Mouse (Mus musculus) ES-Bruce4 (cell line): ENCODE results near the gene Tedc1. TPM values are rescaled to one million over a fixed set of nuclear protein-coding genes. Genes with fewer than 3 reads are reported as not detected.

Experiments
- H3K27ac ChIP-seq: 2 replicates; pipeline ENCODE4 v1.5.1; 2012; ENCODE audit warnings: low read length, inconsistent platforms; ENCODE audit not compliant: insufficient read depth
- H3K27me3 ChIP-seq: 2 replicates; pipeline ENCODE4 v1.6.1; 2012; ENCODE audit warnings: mild to moderate bottlenecking, low read length, inconsistent platforms; ENCODE audit not compliant: control insufficient read depth, poor library complexity, insufficient read depth, severe bottlenecking
- H3K36me3 ChIP-seq: 2 replicates; pipeline ENCODE4 v1.6.1; 2012; ENCODE audit warnings: inconsistent platforms, mild to moderate bottlenecking, low read length, moderate library complexity; ENCODE audit not compliant: control insufficient read depth, poor library complexity, insufficient read depth, severe bottlenecking
- H3K4me1 ChIP-seq: one replicate; pipeline ENCODE4 v1.8.1; 2011; ENCODE audit warnings: low read length; ENCODE audit not compliant: control insufficient read depth, insufficient read depth
- H3K4me3 ChIP-seq: 2 replicates; pipeline ENCODE4 v1.5.1; 2011; ENCODE audit warnings: low read depth, mild to moderate bottlenecking, low read length
- H3K9ac ChIP-seq: 2 replicates; pipeline ENCODE4 v1.6.1; 2012; ENCODE audit warnings: low read depth, mild to moderate bottlenecking, inconsistent platforms; ENCODE audit not compliant: poor library complexity, severe bottlenecking
- H3K9me3 ChIP-seq: replicated peaks from 2 replicates; pipeline ENCODE4 v1.6.1; 2012; ENCODE audit warnings: mild to moderate bottlenecking, low read length, inconsistent platforms; ENCODE audit not compliant: control insufficient read depth, poor library complexity, insufficient read depth, severe bottlenecking
- CTCF ChIP-seq: IDR thresholded peaks from one replicate; pipeline ENCODE4 v1.8.1; 2011; ENCODE audit warnings: low read depth, low read length
- EP300 ChIP-seq: IDR thresholded peaks from 2 replicates; pipeline ENCODE4 v1.6.1; 2011; ENCODE audit warnings: low read depth, low read length; ENCODE audit not compliant: insufficient read depth
- POLR2A ChIP-seq: IDR thresholded peaks from one replicate; pipeline ENCODE4 v1.8.1; 2011; ENCODE audit warnings: low read length; ENCODE audit not compliant: insufficient read depth
- polyA plus RNA-seq: library from polyadenylated mRNA; stranded (reverse); fragments of >200 nt; gene quantifications from 2 replicates; pipeline ENCODE4 v1.2.4, GENCODE M21; 2011; ENCODE audit warnings: low read depth; ENCODE audit not compliant: missing spikeins, insufficient read depth, insufficient read length

Gene Tedc1
- polyA plus RNA-seq, 1 experiment: 24.5 TPM

GRCm38 (mm10) chr12:113146112-113147057 is 9.8 kb upstream of the Tedc1 start, which contains the start of gene Crip1:
Crip1 (plus strand) TSS chr12:113146316.
- Histone ChIP-seq H3K4me1 (peaks cover 16% of the 10 kb centered on the region), H3K27me3 (no peaks in the 10 kb centered on the region), H3K4me3 (peak within 1 kb of the TSS; percentile 36), H3K36me3 (no peaks in the 10 kb centered on the region), H3K9me3 (no peaks in the 10 kb centered on the region), H3K27ac (no peak within 1 kb of the TSS), H3K9ac (no peak within 1 kb of the TSS)
- TF ChIP-seq EP300 (no peak), CTCF (peak; percentile 82)

- Histone ChIP-seq H3K27ac (no peak overlapping the region), H3K4me3 (no peak overlapping the region), H3K36me3 (no peaks in the 10 kb centered on the region)
Observed at GRCm38 (mm10) chr12:113147481-113147880, 8.7 kb upstream of the Tedc1 start.

GRCm38 (mm10) chr12:113148381-113149035 is 7.7 kb upstream of the Tedc1 start:
- Histone ChIP-seq H3K27ac (no peak overlapping the region), H3K27me3 (no peaks in the 10 kb centered on the region), H3K4me1 (peaks cover 11% of the 10 kb centered on the region)

More at GRCm38 (mm10) chr12:113147481-113147880, 8.7 kb upstream of the Tedc1 start:
- Histone ChIP-seq H3K27me3 (no peaks in the 10 kb centered on the region), H3K4me1 (peaks cover 11% of the 10 kb centered on the region), H3K9ac (no peak overlapping the region), H3K9me3 (no peaks in the 10 kb centered on the region)
- no peak for TF ChIP-seq CTCF
- no peak for TF ChIP-seq EP300
- no peak for TF ChIP-seq POLR2A

GRCm38 (mm10) chr12:113149341-113149740 is 6.9 kb upstream of the Tedc1 start:
- Histone ChIP-seq H3K9ac (no peak overlapping the region), H3K27ac (no peak overlapping the region), H3K4me1 (peaks cover 7% of the 10 kb centered on the region), H3K4me3 (no peak overlapping the region), H3K9me3 (no peaks in the 10 kb centered on the region), H3K36me3 (no peaks in the 10 kb centered on the region), H3K27me3 (no peaks in the 10 kb centered on the region)
- no peak for TF ChIP-seq POLR2A
- TF ChIP-seq EP300: no peak
- TF ChIP-seq CTCF: no peak

More at GRCm38 (mm10) chr12:113148381-113149035, 7.7 kb upstream of the Tedc1 start:
- Histone ChIP-seq H3K4me3 (no peak overlapping the region), H3K9me3 (no peaks in the 10 kb centered on the region), H3K36me3 (no peaks in the 10 kb centered on the region), H3K9ac (no peak overlapping the region)
- TF ChIP-seq CTCF (peak; percentile 59), EP300 (0 out of 2 replicates have a peak, but pooled peaks have one; percentile 73), POLR2A (no peak)

- H3K27ac ChIP-seq: no peak overlapping the region
- H3K27me3 ChIP-seq: no peaks in the 10 kb centered on the region
- no peak overlapping the region for H3K9ac ChIP-seq
- no peaks in the 10 kb centered on the region for H3K36me3 ChIP-seq
- peaks cover 7% of the 10 kb centered on the region for H3K4me1 ChIP-seq
- no peaks in the 10 kb centered on the region for H3K9me3 ChIP-seq
- no peak overlapping the region for H3K4me3 ChIP-seq
- no peak for TF ChIP-seq CTCF
- no peak for TF ChIP-seq POLR2A
- no peak for TF ChIP-seq EP300
Observed at GRCm38 (mm10) chr12:113149896-113150295, 6.3 kb upstream of the Tedc1 start.
